8 mouse cellular contexts compared by ENCODE assay signal in the genomic region with DNA sequence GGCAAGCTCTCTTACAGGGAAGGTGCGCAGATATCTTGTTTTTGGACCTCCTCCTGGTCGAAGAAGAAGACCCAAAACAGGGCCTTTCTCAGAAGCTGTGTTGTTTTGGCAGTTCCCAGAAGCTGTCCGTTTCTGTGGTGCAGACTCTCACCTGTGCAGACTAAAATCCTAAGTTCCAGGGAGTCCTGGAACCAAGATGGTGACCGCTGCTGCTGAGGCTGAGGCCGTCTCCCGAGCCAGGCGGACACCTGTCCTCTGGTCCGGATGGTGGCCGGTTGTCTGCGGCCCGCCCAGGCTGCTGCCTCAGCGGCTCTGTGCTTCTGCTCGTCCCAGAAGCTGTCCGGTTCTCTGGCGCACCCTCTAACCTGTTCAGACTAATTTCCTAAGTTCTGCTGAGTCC.
A peak's percentile ranks its signal among the peaks of the same experiment; 100 is the strongest.
DNase-seq lines count a peak whose midpoint lies in the region; TF ChIP-seq lines count a peak whose summit lies in the region.
"Not testable (repeated sequence)": the region's sequence is repeated elsewhere in the genome, so short reads cannot be mapped to it uniquely, and the experiment has no call there.

No protein-coding gene starts in this region.

- DNase-seq in cerebellum, adult 8-10 months, result peak; percentile 73
- DNase-seq in gastrocnemius, adult 8-10 months (ENCODE audit: low spot score in 2 of 2), result peak; percentile 85 to 86
- DNase-seq in heart, postnatal 4 days, result peak; percentile 77
- peak; percentile 83 for DNase-seq in layer of hippocampus, adult 9-10 months (ENCODE audit: low spot score)
- DNase-seq in left cerebral cortex, postnatal 4 days, result peak; percentile 48
- DNase-seq in right cerebral cortex, adult 2 months (ENCODE audit: low spot score in 2 of 2), result peak; percentile 74 to 82
- peak; percentile 71 to 79 for DNase-seq in thymus, postnatal 10 days (ENCODE audit: low spot score in 2 of 2)

- H3K4me1 ChIP-seq in E14TG2a.4 (replicated peaks; ENCODE audit: low read depth, low read length), result not testable (repeated sequence)

- H3K36me3 ChIP-seq in E14TG2a.4 (ENCODE audit: insufficient read depth, low read length), result not testable (repeated sequence)

- TF ChIP-seq CTCF in E14TG2a.4 (conservative IDR thresholded peaks at IDR 0.05; ENCODE audit: low read length), result not testable (repeated sequence)

- intact Hi-C loops in left cerebral cortex, postnatal 4 days (cut with DNase I), result not testable (repeated sequence)

- 0 out of 2 replicates have a peak overlapping the region, but pooled peaks have one; percentile 26 for H3K4me3 ChIP-seq in E14TG2a.4 (replicated peaks; ENCODE audit: low read length)

- H3K27me3 ChIP-seq in E14TG2a.4 (ENCODE audit: insufficient read depth, low read length), result not testable (repeated sequence)

- not testable (repeated sequence) for H3K9me3 ChIP-seq in E14TG2a.4 (ENCODE audit: low read length)

Comparison
In these comparisons a context has a peak if more than half of its experiments do, and no peak if none do; other contexts are left out.
1. Peak in every context shown above with its lines: DNase-seq and H3K4me3 ChIP-seq.